Mouse (Mus musculus) myocyte (in vitro differentiated cells): ENCODE results near the gene Brd9. TPM values are rescaled to one million over a fixed set of nuclear protein-coding genes. Genes with fewer than 3 reads are reported as not detected.

Experiments used
- H3K27me3 ChIP-seq: one replicate; pipeline ENCODE4 v1.6.1; 2011; ENCODE audit not compliant: control insufficient read depth, insufficient read depth, insufficient read length
- H3K36me3 ChIP-seq: one replicate; pipeline ENCODE4 v1.6.1; 2011; ENCODE audit not compliant: control insufficient read depth, insufficient read depth
- H3K4me2 ChIP-seq: one replicate; pipeline ENCODE4 v1.6.1; 2011; ENCODE audit warnings: low read depth, control low read depth
- H3K4me3 ChIP-seq: one replicate; pipeline ENCODE4 v1.5.1; 2011; ENCODE audit warnings: mild to moderate bottlenecking, control low read depth, moderate library complexity
- H3K79me2 ChIP-seq: one replicate; pipeline ENCODE4 v1.6.1; 2011; ENCODE audit not compliant: control insufficient read depth, insufficient read depth
- H3ac ChIP-seq: one replicate; pipeline ENCODE4 v1.6.1; 2011; ENCODE audit not compliant: control insufficient read depth, insufficient read length
- CEBPB ChIP-seq: IDR thresholded peaks from 2 replicates; pipeline ENCODE4 v1.6.1; 2011; ENCODE audit warnings: mild to moderate bottlenecking, moderate library complexity; ENCODE audit not compliant: poor library complexity, insufficient read depth, severe bottlenecking
- E2F4 ChIP-seq: IDR thresholded peaks from one replicate; pipeline ENCODE4 v1.6.1; 2011; ENCODE audit warnings: mild to moderate bottlenecking, control low read depth, moderate library complexity; ENCODE audit not compliant: insufficient read depth
- MAX ChIP-seq: IDR thresholded peaks from one replicate; pipeline ENCODE4 v1.6.1; 2011; ENCODE audit warnings: low read depth, mild to moderate bottlenecking, control low read depth
- MYOD1 ChIP-seq, 3 experiments: IDR thresholded peaks; one replicate each; pipeline ENCODE4 v1.6.1; 2011; ENCODE audit warnings: control low read depth in 2 of 3, low read depth in 2 of 3, mild to moderate bottlenecking in 2 of 3, moderate library complexity in 1 of 3; ENCODE audit not compliant: insufficient read length in 2 of 3, control insufficient read depth in 1 of 3
- MYOG ChIP-seq, 3 experiments: IDR thresholded peaks; one replicate each; pipeline ENCODE4 v1.6.1; 2011; ENCODE audit warnings: control low read depth in 2 of 3, low read depth in 2 of 3, mild to moderate bottlenecking in 2 of 3; ENCODE audit not compliant: insufficient read length in 2 of 3, control insufficient read depth in 1 of 3, insufficient read depth in 1 of 3
- POLR2A ChIP-seq: IDR thresholded peaks from one replicate; pipeline ENCODE4 v1.6.1; 2011; ENCODE audit warnings: low read depth, mild to moderate bottlenecking, control low read depth, moderate library complexity; ENCODE audit not compliant: insufficient read length
- POLR2AphosphoS2 ChIP-seq: IDR thresholded peaks from one replicate; pipeline ENCODE4 v1.6.1; 2011; ENCODE audit warnings: low read depth, control low read depth; ENCODE audit not compliant: insufficient read length
- REST ChIP-seq: IDR thresholded peaks from one replicate; pipeline ENCODE4 v1.6.1; 2011; ENCODE audit warnings: mild to moderate bottlenecking, control low read depth, moderate library complexity; ENCODE audit not compliant: insufficient read depth, insufficient read length
- SRF ChIP-seq: IDR thresholded peaks from one replicate; pipeline ENCODE4 v1.6.1; 2011; ENCODE audit warnings: low read depth; ENCODE audit not compliant: control insufficient read depth, insufficient read length
- TCF12 ChIP-seq: IDR thresholded peaks from one replicate; pipeline ENCODE4 v1.6.1; 2011; ENCODE audit warnings: mild to moderate bottlenecking, control low read depth; ENCODE audit not compliant: poor library complexity, insufficient read depth, severe bottlenecking
- TCF3 ChIP-seq: IDR thresholded peaks from one replicate; pipeline ENCODE4 v1.6.1; 2011; ENCODE audit warnings: low read depth, control low read depth; ENCODE audit not compliant: insufficient read length
- USF1 ChIP-seq: IDR thresholded peaks from one replicate; pipeline ENCODE4 v1.6.1; 2011; ENCODE audit warnings: low read depth, mild to moderate bottlenecking, control low read depth, moderate library complexity
- polyA plus RNA-seq: library from polyadenylated mRNA; unstranded; fragments of >200 nt; fragmentation: generic; extraction: Trizol; gene quantifications from one replicate; pipeline ENCODE4 v1.2.1, GENCODE M21; 2012; ENCODE audit warnings: missing spikeins

Brd9 gene
- polyA plus RNA-seq, 1 experiment: 15.8 TPM

DNA sequence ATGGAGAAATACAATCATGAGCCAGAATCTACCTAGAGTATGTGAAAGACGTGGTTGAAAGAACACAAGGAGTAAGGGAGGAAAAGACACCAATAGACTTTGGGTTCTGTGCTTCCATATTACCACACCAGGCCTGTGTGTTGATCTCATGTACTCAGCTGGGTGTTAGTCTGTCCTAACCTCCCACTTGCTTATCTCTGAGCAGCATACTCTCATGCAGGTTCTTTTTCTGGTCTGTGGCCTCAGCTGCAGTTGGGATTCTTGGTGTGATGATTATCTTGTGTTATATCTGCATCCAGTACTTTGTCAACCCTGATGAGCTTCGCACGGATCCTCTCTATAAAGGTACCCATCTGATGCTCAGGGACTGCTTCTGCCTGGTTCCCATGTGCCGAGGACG, 39.3 kb downstream of the Brd9 start:
- H3ac ChIP-seq: no peak overlapping the region
- H3K4me3 ChIP-seq: no peak overlapping the region
- H3K4me2 ChIP-seq: no peak overlapping the region
- H3K27me3 ChIP-seq: no peaks in the 10 kb centered on the region
- no peaks in the 10 kb centered on the region for H3K36me3 ChIP-seq
- TF ChIP-seq REST (no peak), POLR2A (no peak)
- no peaks in the 10 kb centered on the region for H3K79me2 ChIP-seq

DNA sequence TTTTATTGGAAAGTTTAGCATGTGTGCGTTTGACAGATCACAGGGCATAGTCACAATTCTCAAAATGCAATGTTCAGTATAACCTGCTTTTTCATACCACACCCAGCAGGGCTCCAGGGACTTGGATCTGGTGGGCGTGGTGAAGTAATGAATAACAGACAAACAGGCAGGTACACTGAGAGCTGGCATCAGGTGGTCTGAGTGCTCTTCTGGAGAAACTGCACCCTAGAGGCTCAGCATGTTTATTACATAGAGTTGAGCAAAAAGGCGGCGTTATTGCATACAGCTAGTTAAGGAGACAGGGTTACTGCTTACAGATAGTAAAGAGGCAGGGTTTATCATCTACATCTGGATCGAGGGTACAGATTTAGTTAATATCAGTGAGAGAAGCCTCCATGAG, 52.7 kb downstream of the Brd9 start:
- no peaks in the 10 kb centered on the region for H3K79me2 ChIP-seq
- no peak overlapping the region for H3K4me2 ChIP-seq
- no peaks in the 10 kb centered on the region for H3K36me3 ChIP-seq
- TF ChIP-seq E2F4 (no peak), POLR2A (no peak), TCF12 (no peak), CEBPB (no peak), TCF3 (no peak), POLR2AphosphoS2 (no peak), MYOG (IDR thresholded peaks at IDR 0.05; ENCODE audit: control insufficient read depth in 1 of 3, insufficient read depth in 1 of 3, insufficient read length in 2 of 3, low read depth in 2 of 3) (no peak), SRF (no peak), MAX (no peak), MYOD1 (IDR thresholded peaks at IDR 0.05; ENCODE audit: control insufficient read depth in 1 of 3, insufficient read length in 2 of 3, low read depth in 2 of 3) (no peak), REST (no peak), USF1 (no peak)
- no peak overlapping the region for H3K4me3 ChIP-seq
- H3K27me3 ChIP-seq: peaks cover 7% of the 10 kb centered on the region
- H3ac ChIP-seq: no peak overlapping the region

DNA sequence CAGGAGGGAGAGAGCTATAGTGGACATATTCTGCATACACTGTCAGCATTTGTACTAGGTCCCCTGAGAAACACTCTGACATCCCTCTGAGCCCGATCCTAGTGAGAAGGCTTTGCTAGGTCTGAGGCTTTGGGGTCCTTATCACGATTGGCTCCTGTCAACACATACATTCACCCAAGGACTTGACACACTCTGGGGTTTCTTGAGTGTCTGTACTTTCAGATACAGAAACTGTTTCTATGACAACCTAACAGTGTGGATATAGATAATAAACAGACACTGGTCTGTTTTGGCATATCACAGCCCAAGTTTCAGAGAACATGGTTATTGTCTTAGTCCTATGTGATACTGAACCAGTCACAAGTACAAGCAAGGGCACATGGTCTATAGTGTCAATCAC, 53.1 kb downstream of the Brd9 start:
- no peaks in the 10 kb centered on the region for H3K79me2 ChIP-seq
- peaks cover 7% of the 10 kb centered on the region for H3K27me3 ChIP-seq
- no peak overlapping the region for H3K4me2 ChIP-seq
- H3K4me3 ChIP-seq: no peak overlapping the region
- TF ChIP-seq MYOD1 (IDR thresholded peaks at IDR 0.05; ENCODE audit: control insufficient read depth in 1 of 3, insufficient read length in 2 of 3, low read depth in 2 of 3) (no peak), POLR2A (no peak), USF1 (no peak), SRF (no peak), MYOG (IDR thresholded peaks at IDR 0.05; ENCODE audit: control insufficient read depth in 1 of 3, insufficient read depth in 1 of 3, insufficient read length in 2 of 3, low read depth in 2 of 3) (no peak), TCF3 (no peak), REST (no peak), E2F4 (no peak), MAX (no peak), POLR2AphosphoS2 (no peak), TCF12 (no peak), CEBPB (no peak)
- no peak overlapping the region for H3ac ChIP-seq
- H3K36me3 ChIP-seq: no peaks in the 10 kb centered on the region

DNA sequence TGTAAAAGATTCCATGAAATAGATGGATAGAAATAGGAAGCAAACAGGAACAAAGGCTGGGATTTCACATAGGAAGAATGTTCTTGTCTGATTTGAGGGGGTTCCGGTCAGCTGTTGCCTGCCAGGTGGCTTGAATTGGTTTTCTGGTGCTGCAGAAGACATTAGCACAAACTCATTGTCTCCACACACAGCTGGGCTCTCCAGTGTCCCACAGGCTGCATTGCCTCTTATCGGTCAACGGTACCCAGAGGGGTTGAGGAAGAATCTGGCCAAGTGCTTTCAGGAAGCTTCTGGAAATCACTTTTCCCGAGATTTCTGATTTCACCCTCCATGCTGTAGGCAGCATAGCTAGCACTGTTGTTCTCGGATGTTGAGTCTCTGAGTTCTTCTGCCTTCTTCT, 53.7 kb downstream of the Brd9 start:
- H3K27me3 ChIP-seq: peaks cover 11% of the 10 kb centered on the region
- TF ChIP-seq MYOG (IDR thresholded peaks at IDR 0.05; ENCODE audit: control insufficient read depth in 1 of 3, insufficient read depth in 1 of 3, insufficient read length in 2 of 3, low read depth in 2 of 3) (no peak), REST (no peak), E2F4 (no peak), SRF (no peak), MYOD1 (IDR thresholded peaks at IDR 0.05; ENCODE audit: control insufficient read depth in 1 of 3, insufficient read length in 2 of 3, low read depth in 2 of 3) (no peak), TCF3 (no peak), POLR2AphosphoS2 (no peak), CEBPB (no peak), USF1 (no peak)
- H3K4me3 ChIP-seq: no peak overlapping the region
- no peak overlapping the region for H3ac ChIP-seq
- H3K79me2 ChIP-seq: no peaks in the 10 kb centered on the region
- H3K36me3 ChIP-seq: no peaks in the 10 kb centered on the region
- no peak overlapping the region for H3K4me2 ChIP-seq

DNA sequence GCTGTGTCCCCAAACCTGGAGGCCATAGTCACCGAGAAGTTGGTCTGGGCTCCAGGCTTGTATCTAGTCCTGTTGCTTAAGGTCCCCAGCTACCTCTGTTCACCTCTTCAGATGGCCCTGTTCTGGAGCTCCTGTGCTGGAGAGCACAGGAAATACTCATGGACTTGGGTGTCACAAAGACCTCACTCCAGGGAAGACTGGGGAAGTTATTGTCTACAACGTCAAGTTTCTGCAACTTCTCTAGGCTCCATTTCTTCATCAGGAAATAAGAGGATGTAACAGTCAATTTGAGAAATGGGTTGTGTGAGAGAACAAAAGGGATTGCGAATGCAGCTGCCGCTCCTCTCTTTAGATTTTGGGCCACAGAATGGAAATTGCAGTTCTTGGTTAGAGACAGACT, 58.8 kb downstream of the Brd9 start:
- no peaks in the 10 kb centered on the region for H3K36me3 ChIP-seq
- H3K4me3 ChIP-seq: no peak overlapping the region
- TF ChIP-seq MYOD1 (IDR thresholded peaks at IDR 0.05; ENCODE audit: control insufficient read depth in 1 of 3, insufficient read length in 2 of 3, low read depth in 2 of 3) (no peak), MAX (no peak), REST (no peak)
- peaks cover 21% of the 10 kb centered on the region for H3K27me3 ChIP-seq
- no peak overlapping the region for H3K4me2 ChIP-seq
- no peaks in the 10 kb centered on the region for H3K79me2 ChIP-seq
- H3ac ChIP-seq: no peak overlapping the region
